Mouse (Mus musculus): Measurements from ENCODE around the gene 4933428G20Rik.

Gene 4933428G20Rik

DNA sequence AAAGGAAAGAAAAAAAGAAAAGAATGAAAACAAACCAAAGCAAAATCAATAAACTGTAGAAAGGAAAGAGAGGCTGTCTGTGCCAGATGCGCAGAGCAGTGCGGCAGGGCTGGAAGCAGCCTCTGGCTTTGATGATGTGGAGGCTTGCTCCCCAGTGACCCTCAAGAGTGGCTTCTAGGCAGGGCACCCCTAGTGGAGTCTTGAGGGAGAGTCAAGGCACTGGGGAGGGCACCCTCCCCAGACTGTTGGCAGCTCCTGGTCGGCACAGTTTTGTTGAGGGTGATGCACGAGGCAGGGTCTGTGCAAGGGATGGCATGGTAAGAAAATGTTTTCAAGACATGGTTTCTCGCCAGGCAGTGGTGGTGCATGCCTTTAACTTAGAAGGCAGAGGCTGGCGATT lies 37.6 kb downstream of the 4933428G20Rik start:
- no peak for DNase-seq (ENCODE audit: low spot score)

DNA sequence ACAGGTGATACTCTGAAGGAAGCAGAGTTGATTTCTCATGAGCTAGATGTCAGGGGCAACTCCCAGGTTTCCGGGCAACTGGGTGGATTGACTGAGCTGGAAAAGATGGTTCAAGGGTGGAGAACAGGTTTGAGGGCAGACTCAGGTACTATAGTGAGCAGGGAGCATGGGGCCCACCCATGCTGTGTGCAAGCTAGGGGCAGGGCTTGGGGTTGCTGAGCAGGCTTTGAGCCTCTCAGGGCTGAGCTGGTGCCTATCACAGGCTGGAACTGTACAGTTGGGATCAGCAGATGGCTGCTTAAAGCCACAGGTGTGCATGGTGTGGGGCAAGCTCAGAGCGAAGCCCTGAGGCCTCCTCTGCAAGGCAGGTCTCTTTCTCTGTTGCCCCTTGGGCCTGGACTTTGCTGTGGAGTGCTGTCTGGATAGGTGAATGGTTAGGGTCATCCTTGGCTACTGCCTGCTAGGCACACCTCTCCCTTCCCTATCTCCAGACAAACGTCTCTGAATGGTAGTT lies 38.8 kb downstream of the 4933428G20Rik start:
- DNase-seq (ENCODE audit: low spot score): no peak

DNA sequence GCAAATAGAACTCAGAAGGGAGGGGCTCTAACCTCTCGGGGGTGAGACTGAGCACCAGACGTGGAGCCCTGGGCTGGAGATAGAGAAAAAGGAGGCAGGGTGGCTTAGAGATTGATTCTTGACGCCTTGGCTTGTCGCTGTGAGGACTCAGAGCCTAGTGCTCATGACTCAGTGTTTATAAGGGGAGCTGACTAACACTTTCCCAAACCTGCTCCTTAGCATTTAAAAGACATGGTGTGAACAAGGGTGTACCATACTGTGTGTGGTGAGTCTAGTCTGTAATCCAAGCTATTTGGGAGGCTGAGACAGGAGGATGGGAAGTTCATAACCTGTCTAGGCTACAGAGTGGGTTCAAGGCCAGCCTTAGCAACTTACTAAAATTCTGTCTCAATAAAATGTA lies 43.0 kb downstream of the 4933428G20Rik start:
- no peak for DNase-seq (ENCODE audit: low spot score)

DNA sequence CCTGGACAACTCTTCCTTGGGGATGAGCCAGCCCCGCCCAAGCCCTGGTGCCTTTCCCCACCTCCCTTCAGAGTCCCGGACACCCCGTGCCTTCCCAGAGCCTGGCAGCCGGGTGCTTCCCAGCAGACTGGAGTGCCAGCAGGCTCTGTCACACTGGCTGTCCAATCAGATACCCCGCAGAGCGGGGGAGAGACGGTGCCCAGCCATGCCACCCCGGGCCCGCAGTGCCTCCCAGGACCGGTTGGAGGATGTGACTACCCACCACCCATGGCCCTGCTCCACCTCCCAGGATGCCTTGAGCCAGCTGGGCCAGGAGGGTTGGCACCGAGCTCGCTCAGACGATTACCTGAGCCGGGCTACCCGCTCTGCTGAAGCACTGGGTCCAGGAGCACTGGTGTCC lies 48.5 kb downstream of the 4933428G20Rik start:
- DNase-seq (ENCODE audit: low spot score): no peak

DNA sequence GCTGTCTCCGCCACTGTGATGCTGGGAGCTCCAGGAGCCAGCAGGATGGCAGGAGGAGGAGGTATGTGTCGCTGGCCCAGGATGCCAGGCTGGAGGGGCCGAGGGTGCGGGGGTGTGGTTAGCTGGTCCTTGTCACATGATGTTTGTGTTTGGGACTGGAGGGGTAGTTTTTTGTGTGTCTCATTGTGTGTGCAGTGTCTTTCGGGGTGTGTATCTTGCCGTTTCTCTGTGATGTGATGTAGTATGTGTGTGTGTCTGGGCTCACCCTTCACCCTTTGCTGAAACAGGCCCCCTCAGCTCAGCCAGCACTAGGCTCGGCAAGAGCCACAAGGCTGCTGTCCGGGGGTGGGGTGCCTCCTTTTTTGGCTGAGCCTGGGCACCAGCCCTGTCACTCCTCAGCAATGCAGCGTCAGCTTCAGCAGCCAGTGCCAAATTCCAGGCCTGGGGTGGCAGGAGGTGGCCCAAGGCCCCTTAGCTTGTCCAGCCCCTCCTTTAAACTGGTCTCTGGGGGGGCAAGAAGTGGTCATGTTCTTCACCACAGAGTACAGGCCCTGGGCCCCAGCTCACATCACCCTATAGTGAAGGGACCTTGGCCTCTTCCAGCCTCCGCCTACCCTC lies 49.7 kb downstream of the 4933428G20Rik start:
- DNase-seq (ENCODE audit: low spot score): no peak

DNA sequence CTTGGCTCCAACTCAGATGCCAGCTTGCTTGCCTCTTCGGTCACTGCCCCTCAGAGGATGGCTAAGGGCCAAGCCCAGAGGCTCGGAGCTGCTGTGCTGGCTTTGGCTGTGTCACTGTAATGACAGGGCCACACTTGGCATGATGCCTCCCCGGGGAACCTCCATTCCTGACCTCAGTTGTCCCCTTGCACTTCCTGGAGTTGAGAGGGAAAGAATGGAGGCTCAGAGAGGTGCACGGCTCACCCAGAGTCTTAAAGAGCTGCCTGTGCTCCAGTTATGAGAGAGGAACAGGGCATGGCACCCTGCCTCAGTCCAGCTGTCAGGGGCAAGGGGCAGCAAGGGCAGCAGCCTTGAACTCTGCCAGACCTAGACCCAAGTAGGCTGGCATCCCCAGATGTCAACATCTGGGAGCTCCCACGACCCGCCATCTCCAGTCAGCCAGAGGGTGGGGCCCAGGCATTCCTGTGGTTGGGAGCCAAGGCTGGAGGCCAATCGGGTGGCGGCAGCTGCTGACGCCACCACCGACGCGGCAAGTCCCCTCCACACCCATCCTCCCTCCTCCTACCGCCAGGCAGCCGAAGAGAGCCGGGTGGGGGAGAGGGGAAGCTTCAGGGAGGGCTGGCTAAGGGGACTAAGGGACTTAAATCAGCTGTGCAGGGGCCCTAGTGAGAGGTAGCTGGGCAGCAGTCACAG lies 50.4 kb downstream of the 4933428G20Rik start:
- no peak for DNase-seq (ENCODE audit: low spot score)

DNA sequence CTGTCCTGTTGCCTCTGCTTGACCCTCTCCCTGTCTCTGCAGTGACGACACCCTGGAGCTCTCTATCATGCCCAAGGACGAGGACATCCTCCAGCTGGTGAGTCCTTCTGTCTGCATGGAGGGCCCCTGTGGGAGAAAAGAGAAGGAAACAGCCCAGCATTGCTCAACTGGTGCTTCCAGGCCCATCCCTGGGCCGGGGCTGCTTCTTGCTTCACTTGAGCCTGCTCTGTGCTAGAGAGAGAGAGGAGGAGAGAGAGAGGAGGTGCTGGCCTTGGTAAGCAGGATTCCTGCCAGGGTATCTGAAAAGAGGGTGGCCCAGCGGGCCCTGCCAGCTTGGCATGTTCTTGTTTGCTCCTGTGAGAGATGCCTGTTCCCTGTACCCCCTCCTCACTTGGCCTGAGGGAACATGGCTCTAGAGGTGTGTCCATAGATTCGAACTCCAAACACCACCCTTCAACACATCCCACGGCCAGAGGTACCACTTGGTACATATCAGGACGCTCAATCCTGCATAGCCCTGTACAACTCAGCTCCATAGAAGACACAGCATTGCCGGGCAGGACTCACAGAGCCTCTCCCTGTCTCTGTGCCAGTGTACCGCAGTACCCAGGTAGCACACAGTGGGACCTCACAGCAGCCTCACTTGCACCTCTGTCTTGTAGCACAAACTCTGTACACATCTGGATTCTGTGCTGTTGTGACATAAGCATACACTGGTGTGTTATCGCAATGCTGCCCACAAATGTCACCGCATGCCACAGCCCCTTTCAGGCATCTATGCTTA lies 51.3 kb downstream of the 4933428G20Rik start:
- DNase-seq (ENCODE audit: low spot score): no peak

DNA sequence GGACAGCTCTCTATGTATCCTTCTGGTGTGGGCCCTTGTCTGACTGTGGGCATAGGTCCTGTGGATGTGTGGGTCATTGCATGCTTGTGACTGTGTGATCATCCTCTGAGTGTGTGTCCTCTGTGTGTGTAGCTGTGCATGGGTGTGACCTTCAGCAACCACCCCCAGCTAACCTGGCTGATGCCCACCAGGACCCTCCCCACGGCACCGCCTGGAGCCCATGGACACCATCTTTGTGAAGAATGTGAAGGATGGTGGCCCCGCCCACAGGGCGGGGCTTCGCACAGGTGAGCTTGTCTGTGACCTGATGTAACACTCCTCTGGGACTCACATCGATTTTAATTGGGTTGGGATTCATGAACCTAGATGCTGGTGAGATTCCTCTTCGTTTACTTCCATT lies 52.2 kb downstream of the 4933428G20Rik start:
- DNase-seq (ENCODE audit: low spot score): no peak

DNA sequence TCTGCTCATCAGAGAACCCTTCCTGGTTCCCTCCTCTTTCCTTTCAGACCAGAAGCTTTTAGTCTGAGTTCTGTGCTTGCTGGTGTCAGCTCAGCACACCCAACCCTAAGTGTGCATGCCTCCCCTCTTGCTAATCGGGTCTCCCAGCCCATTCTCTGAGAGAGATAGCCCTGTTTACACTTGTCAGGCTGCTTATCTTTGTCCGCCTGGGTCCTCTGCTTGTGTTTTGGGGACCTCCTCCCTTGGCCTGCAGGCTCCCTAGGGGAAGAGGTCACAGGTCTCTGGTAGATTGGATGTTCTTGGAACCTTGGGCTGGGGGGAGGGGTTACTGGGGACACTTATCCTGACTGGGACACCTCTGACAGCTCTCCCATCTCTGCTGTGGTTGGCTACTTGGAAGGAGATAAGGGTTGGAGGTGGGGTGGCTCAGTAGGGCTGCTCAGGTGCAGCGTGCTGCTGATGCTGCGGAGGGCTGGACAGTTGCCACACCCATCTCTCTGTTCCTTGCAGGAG lies 54.1 kb downstream of the 4933428G20Rik start:
- no peak for DNase-seq (ENCODE audit: low spot score)

DNA sequence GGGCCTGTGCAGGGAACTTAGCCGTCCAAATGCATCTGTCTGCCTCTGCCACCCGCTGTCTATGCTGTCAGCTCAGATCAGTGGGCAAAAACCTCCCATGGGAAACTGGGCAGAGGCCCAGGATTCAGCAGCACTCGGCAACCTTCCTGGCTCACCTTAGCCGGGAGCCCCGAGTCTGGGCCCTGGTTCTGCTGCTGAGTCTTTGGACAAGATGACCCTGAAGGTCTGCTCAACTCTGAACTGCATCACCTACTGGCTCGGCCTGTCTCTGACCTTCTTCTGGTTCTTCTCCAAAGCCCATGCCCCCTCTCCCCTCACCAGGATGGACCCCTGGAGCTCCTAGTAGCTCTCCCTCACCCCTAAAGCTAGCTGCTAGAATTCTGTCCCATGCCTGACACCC lies 54.5 kb downstream of the 4933428G20Rik start:
- DNase-seq (ENCODE audit: low spot score): no peak

DNA sequence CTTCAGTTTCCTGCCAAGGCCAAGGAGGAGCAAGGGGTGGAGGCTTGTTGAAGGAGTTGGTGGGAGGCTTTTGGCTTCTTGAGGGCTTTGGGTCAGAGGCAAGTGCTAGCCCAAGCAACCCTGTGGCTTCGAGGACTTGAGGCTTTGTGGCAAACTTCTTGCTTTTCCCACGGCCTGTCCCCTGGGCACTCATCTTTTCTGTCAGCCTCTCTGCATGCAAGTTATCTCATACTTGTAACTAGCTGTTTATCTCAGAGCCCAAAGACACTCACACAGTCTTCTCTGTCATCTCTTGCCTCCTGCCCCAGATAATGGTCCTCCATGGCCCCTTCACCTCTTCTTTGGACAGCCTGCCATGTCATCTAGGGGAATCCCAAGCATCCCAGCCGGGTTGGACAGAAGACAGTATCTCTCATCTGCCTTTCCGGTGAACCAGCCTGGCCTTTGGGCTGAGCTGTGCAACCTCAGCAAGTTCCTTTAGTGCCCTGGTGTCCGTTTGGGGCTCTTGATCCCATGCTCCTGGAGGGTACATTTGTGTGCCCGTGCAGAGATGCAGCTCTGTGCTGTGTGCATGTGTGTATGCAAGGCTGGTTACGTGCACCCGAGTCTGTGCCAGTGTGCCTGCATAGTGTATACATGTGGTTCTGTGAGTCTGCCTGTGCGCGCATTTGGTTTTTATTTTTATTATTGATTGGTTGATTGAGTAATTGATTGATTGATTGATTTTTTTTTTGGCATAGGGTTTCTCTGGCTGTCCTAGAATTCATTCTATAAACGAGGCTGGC lies 57.1 kb downstream of the 4933428G20Rik start:
- DNase-seq (ENCODE audit: low spot score): no peak

DNA sequence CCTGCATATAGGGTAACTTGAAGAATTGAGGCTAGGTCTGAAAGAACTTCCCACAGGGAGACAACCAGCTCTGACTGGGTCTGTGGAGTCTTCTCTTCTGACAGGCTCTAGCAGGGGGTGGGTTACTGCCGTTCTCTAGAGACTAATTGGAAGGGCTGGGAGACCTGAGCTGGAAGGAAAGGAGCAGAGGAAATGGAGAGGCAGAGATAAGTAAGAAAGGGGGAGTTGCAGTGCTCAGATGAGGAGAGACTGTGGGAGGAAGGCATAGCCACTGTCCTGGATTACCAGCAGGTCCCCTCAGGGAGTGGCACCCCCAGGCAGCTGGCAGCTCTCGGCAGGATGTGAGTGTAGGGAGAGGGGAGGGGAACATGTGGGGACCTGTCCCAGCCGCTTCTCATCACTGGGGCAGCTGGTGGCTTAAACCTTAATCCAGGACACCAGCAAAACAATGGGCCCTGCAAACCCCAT lies 58.4 kb downstream of the 4933428G20Rik start:
- DNase-seq (ENCODE audit: low spot score): no peak

DNA sequence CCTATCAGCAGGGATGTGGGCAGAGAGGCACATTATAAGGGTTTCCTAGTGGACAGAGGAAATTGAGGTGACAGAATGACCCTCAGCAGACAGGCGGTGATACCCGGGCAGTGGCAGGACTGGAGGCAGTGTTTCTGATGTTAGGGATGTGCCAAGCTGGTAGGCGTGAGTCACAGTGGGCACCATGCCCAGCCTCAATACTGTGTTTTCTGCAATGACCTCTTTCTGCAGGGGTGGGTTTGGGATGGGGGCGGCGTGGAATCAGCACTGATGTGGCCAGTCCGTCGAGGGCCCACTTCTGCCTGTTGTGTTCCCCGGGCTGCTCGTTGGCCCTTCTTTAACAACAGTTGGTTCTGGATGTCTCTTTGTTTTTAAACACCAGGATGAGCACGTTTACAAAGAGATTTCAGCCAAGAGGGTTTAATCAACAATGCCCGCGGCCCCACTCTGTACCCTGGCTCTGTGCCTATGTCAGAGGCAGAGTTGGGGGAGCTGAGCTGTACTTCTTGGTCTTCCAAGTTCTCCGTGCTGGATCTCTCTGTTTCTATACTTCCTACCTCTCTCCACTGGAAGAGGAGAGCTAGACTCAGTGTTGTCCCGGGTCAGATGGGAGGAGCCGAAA lies 59.0 kb downstream of the 4933428G20Rik start:
- DNase-seq (ENCODE audit: low spot score): no peak

All from layer of hippocampus, adult 9-10 months (tissue).